Mouse (Mus musculus) lung, postnatal 0 days (tissue): ENCODE measurements around the gene Fndc11. TPM values are rescaled to one million over a fixed set of nuclear protein-coding genes. Genes with fewer than 3 reads are reported as not detected.

Experiments
- ATAC-seq: fragments of 200-750 bp; cut with Nextera tagmentation; 2 replicates; pipeline ENCODE4 v1.8.0; 2017; ENCODE audit warnings: moderate library complexity
- DNase-seq: peaks from one replicate; pipeline ENCODE4 v3.0.0-alpha.2; 2016; ENCODE audit warnings: low spot score
- H3K27ac ChIP-seq: fragments of 300-500 bp; sonication (generic); 2 replicates; pipeline ENCODE4 v1.5.1; 2014; ENCODE audit warnings: antibody characterized with exemption, mild to moderate bottlenecking, low read length, mixed read lengths
- H3K27me3 ChIP-seq: fragments of 300-500 bp; sonication (generic); replicated peaks from 2 replicates; pipeline ENCODE4 v1.6.1; 2014; ENCODE audit warnings: low read length, mixed read lengths; ENCODE audit not compliant: insufficient read depth
- H3K36me3 ChIP-seq: fragments of 300-500 bp; sonication (generic); 2 replicates; pipeline ENCODE4 v1.6.1; 2014; ENCODE audit warnings: low read length, mixed read lengths; ENCODE audit not compliant: insufficient read depth
- H3K4me1 ChIP-seq: fragments of 300-500 bp; sonication (generic); 2 replicates; pipeline ENCODE4 v1.6.1; 2014; ENCODE audit warnings: antibody characterized with exemption, low read depth, low read length, mixed read lengths; ENCODE audit not compliant: insufficient read depth
- H3K4me2 ChIP-seq: fragments of 300-500 bp; sonication (generic); replicated peaks from 2 replicates; pipeline ENCODE4 v1.6.1; 2014; ENCODE audit warnings: low read depth, mild to moderate bottlenecking, low read length, moderate library complexity, mixed read lengths
- H3K4me3 ChIP-seq: fragments of 300-500 bp; sonication (generic); 2 replicates; pipeline ENCODE4 v1.5.1; 2014; ENCODE audit warnings: low read depth, low read length
- H3K9ac ChIP-seq: fragments of 300-500 bp; sonication (generic); replicated peaks from 2 replicates; pipeline ENCODE4 v1.6.1; 2014; ENCODE audit warnings: low read depth, mild to moderate bottlenecking
- H3K9me3 ChIP-seq: fragments of 300-500 bp; sonication (generic); 2 replicates; pipeline ENCODE4 v1.6.1; 2016; ENCODE audit warnings: low read length, mixed read lengths
- CTCF ChIP-seq: IDR thresholded peaks from 2 replicates; pipeline ENCODE4 v1.5.1; 2016; ENCODE audit warnings: antibody characterized with exemption, mild to moderate bottlenecking
- EP300 ChIP-seq: IDR thresholded peaks from 2 replicates; pipeline ENCODE4 v1.6.1; 2016; ENCODE audit warnings: antibody characterized with exemption, mild to moderate bottlenecking, control low read depth
- WGBS: fragments of 180-500 bp; shearing (Covaris S2); extraction: QIAGEN DNeasy Blood & Tissue Kit; methylation state at CpG from one replicate; pipeline ENCODE4 v1.1.7; 2014; 5-methylcytosine and 5-hydroxymethylcytosine counted together
- polyA plus RNA-seq: library from polyadenylated mRNA; unstranded; fragments of >200 nt; fragmentation: Nextera tagmentation; extraction: Ambion mirVana; gene quantifications from 2 replicates; pipeline ENCODE4 v1.2.1, GENCODE M21; 2015

The Fndc11 gene
- polyA plus RNA-seq, 1 experiment from 2014 or later: 0.91 TPM

DNA sequence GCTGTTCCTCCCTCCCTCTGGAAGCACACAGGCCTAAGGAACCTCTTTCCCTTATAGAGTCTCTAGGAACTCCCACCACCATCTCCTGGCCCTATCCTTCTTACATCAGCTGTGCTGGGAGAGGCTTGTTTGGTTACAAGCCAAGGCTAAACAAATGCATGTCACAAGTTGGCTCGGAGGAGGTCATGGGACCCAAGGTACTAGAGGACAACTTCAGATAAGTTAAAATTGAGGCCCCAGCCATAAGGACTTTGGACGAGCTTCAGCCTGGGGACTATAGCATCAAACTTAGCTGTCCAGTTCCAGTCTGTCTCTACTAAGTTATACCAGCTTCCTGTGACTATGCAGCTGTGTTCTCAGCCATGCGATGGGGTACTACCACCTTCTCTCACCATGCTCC is 7.3 kb downstream of the Fndc11 start:
- WGBS: 68% methylated on average over 3 of the region's 3 CpGs
- H3K4me2 ChIP-seq: no peak overlapping the region
- H3K36me3 ChIP-seq: peaks cover 21% of the 10 kb centered on the region; the same call in 1 of the 2 replicates
- 0 out of 2 replicates have a peak, but pooled peaks have one; percentile 2 for ATAC-seq
- peaks cover 5% of the 10 kb centered on the region; the same call in 1 of the 2 replicates for H3K4me1 ChIP-seq
- no peaks in the 10 kb centered on the region for H3K27me3 ChIP-seq
- H3K27ac ChIP-seq: no peak overlapping the region
- H3K9ac ChIP-seq: no peak overlapping the region
- H3K4me3 ChIP-seq: no peak overlapping the region
- H3K9me3 ChIP-seq: no peaks in the 10 kb centered on the region
- no peak for DNase-seq
- TF ChIP-seq CTCF (no peak), EP300 (no peak)

DNA sequence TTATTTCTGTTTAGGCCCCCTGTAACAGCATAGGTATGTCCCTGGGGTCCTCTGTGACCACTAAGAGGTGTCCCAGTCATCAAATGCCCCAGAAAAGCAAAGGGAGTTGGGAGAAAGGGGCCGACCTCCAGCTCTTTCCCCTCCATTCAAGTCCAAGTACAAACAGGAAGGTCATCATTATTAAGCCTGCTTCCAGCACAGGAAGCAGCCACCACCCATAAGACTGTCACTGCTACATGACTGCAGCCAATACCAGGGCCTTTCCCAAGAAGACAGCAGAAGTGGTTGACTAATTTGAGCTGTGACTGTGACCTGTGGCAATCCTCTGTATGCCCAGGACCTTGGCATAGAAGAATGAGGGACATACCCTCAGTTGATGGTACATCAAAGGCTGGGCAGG is 8.5 kb downstream of the Fndc11 start:
- 50% methylated on average over 1 of the region's 1 CpGs for WGBS
- no peaks in the 10 kb centered on the region for H3K9me3 ChIP-seq
- no peak overlapping the region for H3K4me2 ChIP-seq
- ATAC-seq: peak; percentile 71
- peaks cover 5% of the 10 kb centered on the region; the same call in 1 of the 2 replicates for H3K4me1 ChIP-seq
- peak overlapping the region; percentile 71 for H3K27ac ChIP-seq
- peak; percentile 57 for DNase-seq
- no peak overlapping the region for H3K4me3 ChIP-seq
- TF ChIP-seq CTCF (no peak), EP300 (peak; percentile 59)
- no peaks in the 10 kb centered on the region for H3K27me3 ChIP-seq
- peaks cover 31% of the 10 kb centered on the region for H3K36me3 ChIP-seq
- no peak overlapping the region for H3K9ac ChIP-seq

DNA sequence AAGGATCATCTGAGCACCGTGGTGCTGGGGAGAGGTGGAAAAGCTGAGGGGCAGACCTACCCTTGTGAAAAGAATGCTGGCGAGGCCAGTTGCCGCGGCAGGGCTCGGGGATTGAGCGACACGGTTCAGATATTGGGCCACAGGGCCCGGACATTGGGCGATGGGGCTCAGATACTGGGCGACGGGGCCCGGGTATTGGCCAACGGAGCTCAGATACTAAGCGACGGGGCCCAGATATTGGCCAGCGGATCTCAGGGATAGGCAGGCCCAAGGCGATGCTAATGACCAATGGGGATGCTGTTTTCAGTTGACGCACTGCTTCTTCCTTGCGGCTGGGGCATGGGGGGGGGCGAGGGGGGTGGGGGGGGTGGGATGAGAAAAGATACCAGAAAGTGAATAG is 11.4 kb downstream of the Fndc11 start:
- no peak for ATAC-seq
- Histone ChIP-seq H3K27ac (no peak overlapping the region), H3K4me3 (no peak overlapping the region), H3K9me3 (no peaks in the 10 kb centered on the region), H3K27me3 (no peaks in the 10 kb centered on the region), H3K9ac (no peak overlapping the region), H3K4me2 (no peak overlapping the region), H3K36me3 (peaks cover 50% of the 10 kb centered on the region), H3K4me1 (peaks cover 5% of the 10 kb centered on the region; the same call in 1 of the 2 replicates)
- no peak for DNase-seq
- WGBS: 79% methylated on average over 20 of the region's 20 CpGs
- TF ChIP-seq EP300 (no peak), CTCF (no peak)

DNA sequence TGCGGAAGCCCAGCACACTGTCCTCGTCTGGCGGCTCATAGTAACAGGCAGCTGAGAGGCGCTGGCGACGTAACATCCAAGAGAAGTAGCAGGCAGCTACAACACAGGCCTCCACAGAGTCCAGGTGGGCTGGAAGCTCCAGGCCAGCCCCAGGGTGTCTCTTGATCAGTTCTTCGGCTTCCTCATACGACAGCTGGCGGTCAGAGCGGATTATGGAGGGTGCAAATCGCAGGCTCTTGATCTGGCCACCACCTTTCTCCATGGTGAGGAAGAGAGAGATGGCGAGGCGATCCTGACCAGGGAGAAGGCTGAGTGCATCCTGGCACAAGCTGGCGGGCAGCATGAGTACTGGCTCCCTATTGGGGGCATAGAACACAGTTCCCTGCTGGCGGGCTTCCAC is 13.6 kb downstream of the Fndc11 start:
- Histone ChIP-seq H3K4me3 (no peak overlapping the region), H3K27ac (no peak overlapping the region), H3K4me1 (no peaks in the 10 kb centered on the region), H3K4me2 (no peak overlapping the region), H3K9ac (no peak overlapping the region), H3K27me3 (no peaks in the 10 kb centered on the region), H3K9me3 (no peaks in the 10 kb centered on the region), H3K36me3 (peaks cover 65% of the 10 kb centered on the region)
- no peak for DNase-seq
- WGBS: 90% methylated on average over 15 of the region's 15 CpGs
- ATAC-seq: no peak
- no peak for TF ChIP-seq EP300
- TF ChIP-seq CTCF: no peak

DNA sequence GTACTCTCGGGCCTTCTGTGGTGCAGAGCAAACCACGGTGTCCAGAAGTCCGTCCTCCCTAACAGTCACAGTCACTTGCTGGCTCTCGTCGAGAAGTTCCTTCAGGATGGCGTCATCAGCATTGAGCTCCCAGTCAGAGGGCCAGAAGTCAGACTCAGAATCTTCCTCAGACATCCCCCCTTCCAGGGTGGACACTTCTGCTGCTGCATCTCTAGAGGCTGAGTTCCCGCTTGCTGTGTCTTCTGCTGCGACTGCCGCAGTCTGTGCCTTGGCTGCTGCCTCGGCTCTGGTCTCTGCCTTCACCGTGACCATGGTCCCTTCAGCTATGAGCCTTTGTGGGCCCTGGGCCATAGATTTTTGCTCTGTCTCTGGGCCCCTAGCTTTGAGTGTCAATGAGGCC is 14.9 kb downstream of the Fndc11 start:
- H3K4me2 ChIP-seq: no peak overlapping the region
- H3K4me3 ChIP-seq: no peak overlapping the region
- H3K36me3 ChIP-seq: peaks cover 64% of the 10 kb centered on the region
- H3K9ac ChIP-seq: no peak overlapping the region
- no peak for ATAC-seq
- no peak for TF ChIP-seq CTCF
- no peak for TF ChIP-seq EP300
- H3K27ac ChIP-seq: no peak overlapping the region
- no peak for DNase-seq
- no peaks in the 10 kb centered on the region for H3K27me3 ChIP-seq
- no peaks in the 10 kb centered on the region for H3K4me1 ChIP-seq
- whole genome bisulfite sequencing: 88% methylated on average over 11 of the region's 11 CpGs
- no peaks in the 10 kb centered on the region for H3K9me3 ChIP-seq

DNA sequence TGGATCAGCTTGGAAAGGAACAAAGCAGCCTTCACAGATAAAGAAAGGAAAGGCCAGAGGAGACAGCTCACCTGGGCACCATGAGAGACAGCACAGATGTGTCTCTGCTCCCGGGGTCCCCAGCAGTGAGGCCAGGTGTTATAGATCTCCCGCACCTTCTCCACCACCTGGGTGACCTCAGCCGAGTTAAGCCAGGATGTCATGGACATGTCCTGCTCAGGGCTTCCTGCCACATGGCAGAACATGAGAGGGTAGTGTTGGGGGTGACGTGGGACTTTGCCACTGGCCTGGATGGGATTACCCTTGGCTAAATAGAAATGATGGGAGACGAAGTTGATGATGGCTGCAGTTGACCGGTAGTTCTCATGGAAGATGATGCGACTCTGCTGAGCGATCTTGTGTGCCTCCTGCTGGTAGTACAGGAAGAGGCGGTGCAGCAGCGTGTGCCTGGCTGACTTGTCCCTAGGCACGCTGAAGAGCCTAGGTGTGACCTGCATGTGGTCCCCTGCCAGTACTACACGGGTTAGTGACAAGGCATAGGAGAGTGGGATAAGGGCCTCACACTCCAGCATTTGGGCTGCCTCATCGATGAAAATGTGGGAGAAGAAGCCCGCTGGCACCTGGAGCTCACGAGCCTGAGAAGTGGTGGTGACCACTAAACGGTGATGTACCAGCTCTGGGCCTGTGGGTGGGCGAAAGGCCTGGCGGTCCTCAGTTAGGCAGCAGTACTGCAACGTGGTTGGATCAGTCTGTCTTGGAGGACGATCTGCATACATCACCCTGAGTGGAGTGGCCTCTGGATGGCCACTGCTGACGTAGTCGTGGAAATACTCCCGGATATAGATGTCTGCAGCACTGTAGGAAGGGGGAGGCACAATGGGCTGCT is 16.1 kb downstream of the Fndc11 start:
- Histone ChIP-seq H3K9ac (no peak overlapping the region), H3K27me3 (no peaks in the 10 kb centered on the region), H3K36me3 (peaks cover 56% of the 10 kb centered on the region), H3K4me1 (0 out of 2 replicates have a peak, but pooled peaks cover 3% of the 10 kb centered on the region), H3K4me2 (no peak overlapping the region), H3K4me3 (no peak overlapping the region), H3K9me3 (no peaks in the 10 kb centered on the region), H3K27ac (no peak overlapping the region)
- DNase-seq (no peak), ATAC-seq (no peak)
- 75% methylated on average over 23 of the region's 23 CpGs for WGBS
- TF ChIP-seq EP300 (no peak), CTCF (peak; percentile 64)
